ENCODE assay signal across 8 mouse cellular contexts in genomic region chr9:55252097-55252496, GRCm38 (mm10). TPM values are rescaled to one million over a fixed set of nuclear protein-coding genes. Genes with fewer than 3 reads are reported as not detected.
A peak's percentile ranks its signal among the peaks of the same experiment; 100 is the strongest.
DNase-seq lines count a peak whose midpoint lies in the region; ATAC-seq and TF ChIP-seq lines count a peak whose summit lies in the region.
"Not testable (repeated sequence)": the region's sequence is repeated elsewhere in the genome, so short reads cannot be mapped to it uniquely, and the experiment has no call there.

No protein-coding gene starts in this region.

- TF ChIP-seq CTCF in MEL (IDR thresholded peaks at IDR 0.05 in 2 of 3, conservative IDR thresholded peaks at IDR 0.05 in 1 of 3; ENCODE audit: control insufficient read depth in 1 of 3, insufficient read depth in 1 of 3, low read depth in 2 of 3, low read length in 3 of 3, poor library complexity in 1 of 3, severe bottlenecking in 1 of 3), result peak; percentile 31 to 64 (median 49); a peak in 4 of 6 replicates
- 0 out of 2 replicates have a peak, but pooled peaks have one; percentile 3 for TF ChIP-seq CTCF in forebrain, postnatal 0 days (IDR thresholded peaks at IDR 0.05; ENCODE audit: low read depth)
- peak; percentile 54 for TF ChIP-seq CTCF in kidney, postnatal 0 days (IDR thresholded peaks at IDR 0.05; ENCODE audit: low read depth)
- TF ChIP-seq CTCF in lung, embryonic 14.5 days (IDR thresholded peaks at IDR 0.05; ENCODE audit: low read depth), result not testable (repeated sequence)

- ATAC-seq in forebrain, postnatal 0 days; kidney, postnatal 0 days (replicated peaks; ENCODE audit: low FRiP score, low read depth); lung, embryonic 14.5 days (ENCODE audit: insufficient read depth): not testable (repeated sequence)
- ATAC-seq in megakaryocyte-erythroid progenitor cell, adult 5-6 weeks (replicated peaks; ENCODE audit: low FRiP score, low TSS enrichment, poor library complexity, severe bottlenecking), result peak; percentile 81; the same call in 1 of the 2 replicates

- H3K27me3 ChIP-seq in MEL (ENCODE audit: control insufficient read depth in 1 of 2, insufficient read depth in 2 of 2, low read length in 2 of 2); forebrain, postnatal 0 days (ENCODE audit: insufficient read depth, low read length); kidney, postnatal 0 days (ENCODE audit: insufficient read depth, low read length); lung, embryonic 14.5 days (ENCODE audit: insufficient read depth, low read length): not testable (repeated sequence)

- not testable (repeated sequence) for TF ChIP-seq POLR2A in MEL (IDR thresholded peaks at IDR 0.05; ENCODE audit: control insufficient read depth in 1 of 2, insufficient read depth in 1 of 2, low read depth in 1 of 2, low read length in 2 of 2, poor library complexity in 1 of 2)

- H3K9me3 ChIP-seq in MEL (replicated peaks; ENCODE audit: insufficient read depth, low read length); forebrain, postnatal 0 days (ENCODE audit: low read length); kidney, postnatal 0 days (replicated peaks; ENCODE audit: low read length); lung, embryonic 14.5 days (ENCODE audit: low read depth, low read length): not testable (repeated sequence)

- H3K27ac ChIP-seq in MEL (ENCODE audit: control insufficient read depth, low read depth, low read length); forebrain, postnatal 0 days (ENCODE audit: low read depth, low read length); kidney, postnatal 0 days; lung, embryonic 14.5 days (ENCODE audit: low read depth): not testable (repeated sequence)

- peak; percentile 58 for TF ChIP-seq RAD21 in MEL (IDR thresholded peaks at IDR 0.05; ENCODE audit: low read depth, low read length)

- H3K36me3 ChIP-seq in MEL (ENCODE audit: control insufficient read depth in 1 of 2, insufficient read depth in 2 of 2, low read length in 2 of 2); forebrain, postnatal 0 days (ENCODE audit: insufficient read depth); kidney, postnatal 0 days (ENCODE audit: insufficient read depth, low read length); lung, embryonic 14.5 days (ENCODE audit: insufficient read depth): not testable (repeated sequence)

- peak; percentile 15 to 17 for DNase-seq in B cell, adult 2 months
- peak; percentile 62 for DNase-seq in MEL (ENCODE audit: low read depth, low spot score)
- DNase-seq in adrenal gland, postnatal 14 days, result peak; percentile 30
- DNase-seq in forebrain, postnatal 0 days, result not testable (repeated sequence)
- peak; percentile 35 for DNase-seq in kidney, postnatal 0 days (ENCODE audit: low spot score)
- DNase-seq in lung, embryonic 14.5 days, result peak; percentile 41
- DNase-seq in thymus, postnatal 14 days, result peak; percentile 17

- 60% methylated on average over 2 of the region's 2 CpGs for WGBS in forebrain, postnatal 0 days
- 62% methylated on average over 2 of the region's 2 CpGs for WGBS in kidney, postnatal 0 days
- 48% methylated on average over 2 of the region's 2 CpGs for WGBS in lung, embryonic 14.5 days

- H3K4me3 ChIP-seq in MEL (ENCODE audit: control insufficient read depth in 1 of 2, insufficient read depth in 1 of 2, low read depth in 2 of 2, low read length in 2 of 2); forebrain, postnatal 0 days (ENCODE audit: low read depth, low read length); kidney, postnatal 0 days (replicated peaks; ENCODE audit: low read depth, low read length); lung, embryonic 14.5 days (ENCODE audit: low read depth, low read length): not testable (repeated sequence)

- H3K4me2 ChIP-seq in forebrain, postnatal 0 days (ENCODE audit: low read depth); kidney, postnatal 0 days (ENCODE audit: low read length); lung, embryonic 14.5 days: not testable (repeated sequence)

- not testable (repeated sequence) for H3K9ac ChIP-seq in MEL (ENCODE audit: control insufficient read depth, low read depth, low read length, poor library complexity, severe bottlenecking); forebrain, postnatal 0 days; kidney, postnatal 0 days (ENCODE audit: low read depth, low read length); lung, embryonic 14.5 days

- H3K79me2 ChIP-seq in MEL (ENCODE audit: control insufficient read depth, insufficient read depth, low read length, poor library complexity), result not testable (repeated sequence)

- not testable (repeated sequence) for H3K4me1 ChIP-seq in MEL (ENCODE audit: control insufficient read depth in 1 of 2, insufficient read depth in 2 of 2, low read length in 2 of 2); forebrain, postnatal 0 days (ENCODE audit: insufficient read depth); kidney, postnatal 0 days (replicated peaks; ENCODE audit: insufficient read depth, low read length); lung, embryonic 14.5 days (ENCODE audit: insufficient read depth)

- TF ChIP-seq EP300 in MEL (IDR thresholded peaks at IDR 0.05; ENCODE audit: low read depth in 1 of 2, low read length in 2 of 2), result not testable (repeated sequence)

TF ChIP-seq in MEL, 35 proteins besides CTCF, POLR2A, EP300 and RAD21:
- TF ChIP-seq TBP (IDR thresholded peaks at IDR 0.05; ENCODE audit: low read depth, low read length) (peak; percentile 66), SMC3 (IDR thresholded peaks at IDR 0.05; ENCODE audit: low read depth, low read length) (peak; percentile 68), ZC3H11A (IDR thresholded peaks at IDR 0.05; ENCODE audit: low read depth, low read length) (0 out of 2 replicates have a peak, but pooled peaks have one; percentile 29)

RNA-seq across cellular contexts. Expression of gene Fbxo22, which starts 43.4 kb away (rescaled TPM):
- 28.2 and 28.4 TPM in 2 replicates for total RNA-seq in MEL (2012; rRNA removed)
- polyA plus RNA-seq in MEL (2012; ENCODE audit: insufficient read depth in 1 of 2, insufficient read length in 2 of 2, low read depth in 1 of 2, low replicate concordance in 2 of 2, missing spikeins in 1 of 2), result 10 to 100 TPM in 1 of 2 experiments, not detected in 1; 25.7 TPM
- total RNA-seq in adrenal gland, postnatal 14 days (2021), result 27.5 and 31.5 TPM in 2 replicates
- 69.6 and 73.6 TPM in 2 replicates for total RNA-seq in forebrain, postnatal 0 days (2014; rRNA removed)
- 55.6 and 79.0 TPM in 2 replicates for polyA plus RNA-seq in forebrain, postnatal 0 days (2015; fragmentation: Nextera tagmentation; extraction: Ambion mirVana)
- polyA plus RNA-seq in kidney, postnatal 0 days (2015; fragmentation: Nextera tagmentation; extraction: Ambion mirVana), result 42.6 and 53.5 TPM in 2 replicates
- 62.3 and 65.9 TPM in 2 replicates for polyA plus RNA-seq in lung, embryonic 14.5 days (2014; fragmentation: Nextera tagmentation; extraction: Ambion mirVana)
- 24.7 and 53.3 TPM in 2 replicates for total RNA-seq in megakaryocyte-erythroid progenitor cell, adult 5-6 weeks (2014; fragmentation: Nextera tagmentation)
- 37.1 and 38.1 TPM in 2 replicates for total RNA-seq in megakaryocyte-erythroid progenitor cell, adult 5-6 weeks (2017)
